Mouse (Mus musculus) adrenal gland (tissue): ENCODE data around the gene Klhdc8b.

ENCODE experiments used
- intact Hi-C: fragments of 180-260 bp; cut with DNase I; formaldehyde crosslinking; loops from one replicate; pipeline ENCODE4 v1.15.1; 2025

Klhdc8b gene

DNA sequence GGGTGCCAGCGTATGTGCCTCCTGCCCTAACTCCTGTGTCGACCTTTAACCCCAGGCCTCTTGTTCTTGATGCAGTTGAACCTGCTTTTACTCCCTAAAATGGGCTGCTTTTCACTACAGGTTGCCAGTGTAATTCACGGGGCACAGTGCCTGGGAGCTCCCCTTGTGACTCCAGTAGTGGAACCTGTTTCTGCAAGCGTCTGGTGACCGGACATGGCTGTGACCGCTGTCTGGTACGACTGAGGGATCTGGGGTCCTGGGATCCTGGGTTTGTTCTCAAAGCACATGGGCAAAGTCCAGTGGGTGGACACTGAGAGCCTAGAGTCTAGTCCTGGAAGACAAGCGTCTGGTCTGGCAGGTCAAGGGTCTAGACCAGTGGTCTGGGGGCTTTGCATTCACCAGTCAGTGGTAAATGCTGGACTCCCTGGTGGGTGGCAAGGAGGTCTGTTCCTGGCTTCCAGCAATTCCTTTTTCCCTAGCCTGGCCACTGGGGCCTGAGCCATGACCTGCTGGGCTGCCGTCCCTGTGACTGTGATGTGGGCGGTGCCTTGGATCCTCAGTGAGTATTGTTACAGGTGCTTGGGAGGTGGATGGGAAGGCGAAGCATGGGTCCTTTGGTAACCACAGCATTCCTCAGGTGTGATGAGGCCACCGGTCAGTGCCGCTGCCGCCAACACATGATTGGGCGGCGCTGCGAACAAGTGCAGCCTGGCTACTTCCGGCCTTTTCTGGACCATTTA, 21.8 kb upstream of the Klhdc8b start:
- intact Hi-C loops = no loop called here

- intact Hi-C loops = no loop called here
Measured at GRCm38 (mm10) chr9:108481520-108482210, 20.3 kb upstream of the Klhdc8b start.

DNA sequence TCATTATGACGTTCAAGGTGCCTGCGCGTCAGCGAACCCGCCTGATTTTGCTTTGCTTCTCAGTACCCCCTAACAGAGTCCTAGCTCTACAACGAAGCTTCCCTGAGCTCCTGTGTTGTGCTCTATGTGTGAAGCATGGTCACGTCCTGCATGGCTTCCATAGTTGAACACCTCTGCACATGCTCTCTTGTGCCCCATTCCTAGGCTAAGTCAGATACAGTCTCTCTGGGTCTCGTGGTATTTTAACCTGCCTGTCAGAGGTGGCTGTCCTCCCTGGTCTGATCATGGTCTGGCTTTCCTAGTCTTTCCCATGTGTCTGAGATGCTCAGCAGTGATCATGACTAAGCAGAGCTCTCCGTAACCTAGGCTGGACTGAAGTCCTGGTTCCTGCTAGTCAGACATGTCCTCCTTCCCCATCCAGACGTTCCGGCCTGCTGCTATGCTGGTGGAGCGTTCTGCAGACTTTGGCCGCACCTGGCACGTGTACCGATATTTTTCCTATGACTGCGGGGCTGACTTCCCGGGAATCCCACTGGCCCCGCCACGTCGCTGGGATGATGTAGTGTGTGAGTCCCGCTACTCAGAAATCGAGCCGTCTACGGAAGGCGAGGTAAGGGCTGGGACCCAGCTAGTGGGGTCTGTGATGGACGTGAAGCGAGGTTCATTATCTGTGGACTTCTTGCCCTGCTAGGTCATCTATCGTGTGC, 19.6 kb upstream of the Klhdc8b start:
- intact Hi-C loops = no loop called here

DNA sequence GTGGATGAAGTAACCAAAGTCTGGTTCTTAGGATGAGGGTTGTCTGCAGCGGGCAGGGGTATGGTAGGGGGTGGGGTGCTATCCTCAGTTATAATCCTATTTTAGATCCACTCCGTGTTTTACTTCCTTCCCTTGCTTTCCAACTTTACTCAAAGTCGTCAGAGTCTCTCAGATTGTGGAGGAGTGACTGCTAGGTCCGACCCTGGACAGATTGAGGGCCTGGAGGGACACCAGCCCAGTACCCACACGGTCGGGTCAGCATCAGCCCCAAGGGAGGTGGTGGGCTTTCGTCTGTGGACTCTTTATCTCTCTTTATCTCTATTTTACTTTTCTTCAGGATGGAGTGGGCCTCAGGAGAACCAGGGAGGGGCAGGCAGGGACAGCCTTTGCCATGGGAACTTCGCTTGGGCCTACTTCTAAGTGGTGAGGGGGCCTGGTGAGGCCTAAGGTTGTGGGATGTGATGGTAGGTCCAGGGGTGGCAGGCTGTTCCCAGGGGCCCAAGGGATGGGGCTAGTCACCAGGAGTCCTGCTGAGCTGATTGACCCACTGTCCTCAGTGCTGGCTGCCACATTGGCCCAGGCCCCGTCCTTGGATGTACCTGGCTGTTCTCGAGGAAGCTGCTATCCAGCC, 18.5 kb upstream of the Klhdc8b start, which contains the start of gene Lamb2:
Lamb2 (plus strand) TSS at position 16 of the 631 bp plus-strand sequence.
- intact Hi-C loops = no loop called here

DNA sequence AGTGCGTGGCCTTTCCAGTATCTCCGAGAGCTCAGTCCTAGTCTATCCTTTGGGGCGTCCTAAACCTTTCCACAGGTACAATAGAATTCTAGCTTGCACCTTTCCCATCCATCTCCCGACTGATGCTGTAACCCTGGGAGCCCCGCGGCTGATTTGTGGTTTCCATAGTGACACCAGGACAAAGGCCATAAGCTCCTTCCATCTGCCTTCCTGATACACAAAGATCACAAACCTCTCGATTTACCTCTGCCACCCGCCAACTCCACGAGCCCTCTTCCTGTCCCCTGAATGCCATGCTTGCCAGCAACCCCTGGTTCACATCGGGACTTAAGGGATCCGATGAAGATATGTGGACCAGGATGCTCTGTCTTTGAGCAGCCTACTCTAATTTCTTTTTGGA, 17.9 kb upstream of the Klhdc8b start:
- intact Hi-C loops = no loop called here

DNA sequence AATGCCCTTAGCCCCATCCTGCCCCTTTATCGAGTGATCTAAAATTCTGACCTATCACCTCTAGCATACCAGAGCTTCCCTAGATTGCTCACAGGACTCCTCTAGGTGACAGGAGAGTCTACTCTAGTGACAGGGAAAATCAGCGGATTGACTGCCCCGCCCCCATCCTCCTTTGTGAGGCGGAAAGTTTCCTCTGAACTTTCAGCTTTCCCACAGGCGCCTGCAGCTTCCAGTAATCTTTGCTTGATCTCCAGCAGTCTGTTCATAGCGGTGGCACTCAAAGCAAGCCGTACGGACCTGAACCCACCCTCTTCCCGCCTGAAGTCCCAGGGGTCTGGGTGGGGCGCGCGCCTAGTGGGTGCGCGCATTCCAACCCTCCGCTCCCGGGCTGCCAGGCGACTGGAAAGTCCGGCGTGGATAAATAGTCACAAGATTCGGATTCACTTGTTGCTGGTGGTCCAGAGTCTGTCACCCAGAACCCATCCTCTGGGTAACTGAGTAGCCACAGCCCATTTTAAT, 17.3 kb upstream of the Klhdc8b start:
- intact Hi-C loops = no loop called here

DNA sequence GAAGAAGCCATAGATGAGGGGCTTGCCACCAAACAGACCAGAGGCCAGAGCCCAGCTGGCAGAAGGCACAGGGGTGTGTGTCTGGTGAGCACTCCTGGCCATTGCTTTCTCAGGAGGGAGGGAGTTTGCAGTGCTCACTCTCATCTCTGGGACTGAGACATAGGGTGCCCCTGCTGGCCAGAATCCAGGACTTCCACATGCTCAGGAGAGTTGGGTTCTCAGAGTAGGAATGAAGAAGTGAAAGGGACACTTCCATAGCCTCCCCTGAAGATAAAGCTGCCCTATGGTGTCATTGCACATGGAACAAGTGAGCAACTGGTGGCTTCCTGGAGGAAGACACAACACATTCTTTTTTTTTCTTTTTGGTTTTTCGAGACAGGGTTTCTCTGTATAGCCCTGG, 13.1 kb upstream of the Klhdc8b start:
- intact Hi-C loops = no loop called here

DNA sequence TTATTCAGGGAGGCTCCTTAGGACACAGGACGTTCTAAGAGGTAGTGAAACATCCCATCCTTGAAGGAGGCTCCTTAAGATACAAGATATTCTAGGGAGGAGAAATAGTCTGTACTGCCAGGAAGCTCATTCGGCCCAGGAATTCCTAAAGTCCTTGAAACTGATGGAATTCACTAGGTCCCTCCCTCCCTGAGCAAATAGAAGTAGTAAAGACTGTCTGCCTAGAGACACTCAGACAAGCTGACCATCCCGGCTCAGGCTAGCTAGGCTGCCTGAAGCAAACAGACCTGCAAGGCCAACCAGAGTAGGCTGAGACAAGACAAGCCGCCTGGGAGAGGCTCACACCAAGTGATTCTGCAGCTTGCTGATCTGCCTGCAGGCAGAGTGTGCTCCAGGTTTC, 8.5 kb upstream of the Klhdc8b start:
- intact Hi-C loops = no loop called here

GRCm38 (mm10) chr9:108469430-108469829, 8.0 kb upstream of the Klhdc8b start:
- intact Hi-C loops = no loop called here

GRCm38 (mm10) chr9:108466219-108466618, 4.8 kb upstream of the Klhdc8b start:
- intact Hi-C loops = no loop called here

DNA sequence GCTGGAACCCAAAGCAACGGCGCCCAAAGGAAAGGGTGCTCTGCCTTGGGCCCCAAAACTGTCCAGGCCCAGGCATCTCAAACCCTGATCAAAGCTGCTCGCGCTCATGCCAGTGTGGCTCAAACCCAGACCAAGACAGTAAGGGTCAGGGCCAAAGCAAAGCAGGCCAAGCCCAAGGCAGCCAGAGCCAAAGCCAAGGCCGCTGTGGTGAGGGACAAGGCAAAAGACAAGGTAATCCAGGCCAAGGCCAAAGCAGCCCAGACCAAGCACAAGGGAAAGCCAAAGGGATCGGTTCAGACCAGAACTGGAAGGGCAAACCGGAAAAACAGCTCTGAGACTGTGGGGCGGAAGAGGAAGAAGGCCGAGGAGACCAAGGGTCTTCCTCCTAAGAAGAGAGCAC, 2.3 kb upstream of the Klhdc8b start:
- intact Hi-C loops = no loop called here

GRCm38 (mm10) chr9:108462192-108462591, 811 bp upstream of the Klhdc8b start:
- intact Hi-C loops = no loop called here

DNA sequence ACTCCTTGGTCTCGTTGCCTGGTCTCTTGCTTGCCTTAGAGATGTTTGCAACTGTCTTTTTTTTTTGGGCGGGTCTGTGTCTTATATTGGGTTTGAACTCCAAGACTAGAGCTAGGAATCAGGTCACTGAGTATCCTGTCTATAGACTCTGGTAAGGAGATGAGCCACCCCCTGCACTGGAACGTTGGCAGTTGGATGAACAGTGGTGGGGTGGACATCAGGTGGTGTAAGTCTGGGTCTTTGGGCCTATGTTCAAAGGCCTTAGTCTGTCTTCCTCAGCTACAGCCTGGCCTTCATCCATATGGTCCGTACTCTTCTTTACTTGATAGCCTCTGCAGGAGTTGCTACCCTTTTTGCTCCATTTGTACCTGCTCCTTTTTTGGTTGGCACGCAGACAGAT, 294 bp upstream of the Klhdc8b start:
- intact Hi-C loops = no loop called here

DNA sequence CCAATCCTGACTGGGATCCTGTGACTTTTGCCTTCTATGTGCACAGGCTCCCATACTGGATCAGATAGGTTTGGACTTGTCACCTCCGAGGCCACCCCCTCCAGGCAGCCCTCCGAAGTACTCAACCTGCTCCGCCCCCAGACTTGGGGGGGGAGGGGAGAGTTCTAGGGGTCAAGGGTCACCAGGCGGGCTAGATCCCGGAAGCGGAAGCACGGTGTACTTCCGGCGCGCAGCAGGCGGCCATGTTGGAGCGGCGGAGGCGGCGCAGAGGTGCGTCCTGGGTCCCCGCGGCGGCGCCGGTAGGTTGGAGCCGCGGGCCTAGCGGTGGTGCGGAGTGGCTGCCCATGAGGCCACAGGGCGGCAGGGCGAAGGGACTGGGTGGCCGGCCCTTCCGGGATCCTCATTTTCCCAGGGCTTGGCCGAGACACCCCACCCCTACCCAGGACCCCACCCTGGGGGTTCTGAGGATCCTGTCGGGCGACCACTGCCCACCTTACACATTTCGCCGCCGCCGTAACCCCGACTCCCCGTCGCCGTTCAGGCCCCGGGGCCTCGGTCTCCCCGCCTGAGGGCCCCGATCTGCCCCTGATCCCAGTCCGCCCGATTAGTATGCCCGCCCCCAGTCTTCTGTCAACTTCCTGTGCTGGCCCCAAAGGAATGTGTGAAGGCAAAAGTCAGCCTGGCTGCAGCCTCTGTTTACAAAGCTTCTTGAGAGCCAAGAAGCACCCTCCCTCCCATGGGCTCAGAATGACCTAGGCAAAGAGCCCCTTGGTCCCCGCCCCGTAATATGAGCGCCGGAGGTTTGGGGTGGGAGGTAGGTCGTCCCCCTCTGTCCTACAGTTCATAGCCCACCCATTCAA, 832 bp downstream of the Klhdc8b start, which contains the start of gene Ccdc71:
Ccdc71 (plus strand) TSS at position 209 of the 860 bp plus-strand sequence.
- intact Hi-C loops = no loop called here

DNA sequence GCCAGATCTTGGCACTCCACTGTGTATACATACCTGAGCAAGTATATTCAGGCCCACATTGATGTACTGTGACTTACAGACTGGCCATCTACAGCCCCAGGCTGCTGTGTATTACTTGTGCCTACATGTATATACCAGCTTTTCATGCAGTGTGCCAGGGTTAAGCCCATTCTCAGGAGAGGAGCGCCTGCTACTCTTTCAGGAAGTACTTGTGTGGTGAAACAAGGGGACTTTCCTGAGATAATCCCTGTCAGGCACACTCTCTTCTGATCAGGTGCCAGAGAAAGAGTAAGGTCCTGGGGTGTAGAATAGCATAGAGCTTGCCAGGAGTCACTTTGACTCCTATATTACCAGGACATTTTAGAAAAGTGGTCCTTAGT, 1.5 kb downstream of the Klhdc8b start:
- intact Hi-C loops = no loop called here

GRCm38 (mm10) chr9:108456953-108457352, 4.4 kb downstream of the Klhdc8b start:
- intact Hi-C loops = no loop called here

DNA sequence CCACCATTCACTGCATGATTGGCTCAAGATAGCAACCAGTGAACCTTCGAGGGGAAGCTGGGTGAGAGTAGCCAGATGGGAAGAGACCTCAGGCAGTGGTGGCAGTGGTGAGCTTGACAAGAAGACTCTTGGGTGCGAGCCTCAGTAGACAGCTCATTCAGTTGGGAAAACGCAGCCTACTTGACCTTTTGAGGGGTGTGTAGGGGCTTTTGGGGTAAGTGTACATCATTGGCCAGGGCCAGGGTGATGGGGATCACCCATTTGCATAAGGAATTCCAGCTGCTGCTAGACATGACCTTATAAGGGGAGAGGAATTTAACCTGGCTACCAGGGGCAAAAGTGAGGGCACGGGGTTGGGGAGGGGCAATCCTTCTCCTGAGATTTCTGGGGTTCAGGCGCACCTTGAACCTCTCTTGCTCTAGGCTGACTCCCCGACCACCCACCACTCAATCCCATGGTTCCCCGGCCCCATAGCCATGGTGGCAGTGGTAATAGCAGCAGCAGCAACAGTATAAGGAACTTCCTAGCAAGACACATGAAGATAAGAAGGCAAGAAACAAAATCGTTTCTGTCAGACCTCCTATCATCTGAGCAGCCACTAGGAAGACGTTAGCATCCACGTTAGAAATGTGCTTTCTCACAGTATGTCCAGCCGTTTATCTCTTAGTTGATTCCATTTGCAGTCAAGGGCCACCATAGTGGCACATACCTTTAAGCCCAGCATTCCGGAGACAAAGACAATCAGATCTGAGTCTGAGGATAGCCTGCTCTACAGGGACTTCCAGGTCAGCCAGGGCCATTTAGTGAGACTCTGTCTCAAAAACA, 5.4 kb downstream of the Klhdc8b start:
- intact Hi-C loops = no loop called here

GRCm38 (mm10) chr9:108454429-108454828, 7.0 kb downstream of the Klhdc8b start:
- intact Hi-C loops = no loop called here

GRCm38 (mm10) chr9:108453458-108453857, 7.9 kb downstream of the Klhdc8b start:
- intact Hi-C loops = no loop called here

DNA sequence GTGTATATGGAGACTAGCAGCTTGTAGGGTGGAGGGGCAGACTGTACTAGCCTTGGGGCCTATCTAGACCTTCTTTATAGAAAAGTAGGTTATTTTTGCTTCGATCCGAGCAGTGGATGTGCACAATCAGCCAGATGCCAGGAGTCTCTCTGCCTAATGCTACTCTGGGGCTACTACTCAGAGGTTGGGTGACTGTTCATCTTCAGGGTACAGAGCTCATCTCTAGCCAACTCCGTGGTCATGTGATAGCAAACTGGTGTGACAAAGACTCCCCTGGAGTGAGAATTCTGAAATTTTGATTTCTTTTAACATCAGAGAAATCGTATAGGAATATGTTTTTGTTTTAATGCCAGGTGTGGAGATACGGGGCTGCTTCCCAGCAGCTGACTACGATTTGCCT, 8.5 kb downstream of the Klhdc8b start:
- intact Hi-C loops = no loop called here
